Mouse (Mus musculus) midbrain, embryonic 10.5 days (tissue): ENCODE results near the gene Slc45a3. TPM values are rescaled to one million over a fixed set of nuclear protein-coding genes. Genes with fewer than 3 reads are reported as not detected.

ENCODE experiments used
- DNase-seq: peaks from one replicate; pipeline ENCODE4 v3.0.0-alpha.2; 2017; ENCODE audit warnings: low spot score
- H3K27ac ChIP-seq: fragments of 300-500 bp; sonication (generic); replicated peaks from 2 replicates; pipeline ENCODE4 v1.5.1; 2016; ENCODE audit warnings: mild to moderate bottlenecking
- H3K27me3 ChIP-seq: fragments of 300-500 bp; sonication (generic); 2 replicates; pipeline ENCODE4 v1.6.1; 2016; ENCODE audit warnings: low read depth, mild to moderate bottlenecking; ENCODE audit not compliant: poor library complexity, severe bottlenecking
- H3K36me3 ChIP-seq: fragments of 300-500 bp; sonication (generic); 2 replicates; pipeline ENCODE4 v1.6.1; 2016; ENCODE audit warnings: mild to moderate bottlenecking, moderate library complexity
- H3K4me1 ChIP-seq: fragments of 300-500 bp; sonication (generic); 2 replicates; pipeline ENCODE4 v1.6.1; 2016
- H3K4me3 ChIP-seq: fragments of 300-500 bp; sonication (generic); 2 replicates; pipeline ENCODE4 v1.5.1; 2016; ENCODE audit warnings: mild to moderate bottlenecking, moderate library complexity
- H3K9me3 ChIP-seq: fragments of 300-500 bp; sonication (generic); replicated peaks from 2 replicates; pipeline ENCODE4 v1.6.1; 2016; ENCODE audit warnings: mild to moderate bottlenecking
- WGBS: fragments of 180-500 bp; shearing (Covaris S2); methylation state at CpG from one replicate; pipeline ENCODE4 v1.1.7; 2016; 5-methylcytosine and 5-hydroxymethylcytosine counted together
- polyA plus RNA-seq: library from polyadenylated mRNA; unstranded; fragments of >200 nt; fragmentation: Nextera tagmentation; extraction: Ambion mirVana; gene quantifications from 2 replicates; pipeline ENCODE4 v1.2.1, GENCODE M21; 2016

Slc45a3 gene
- polyA plus RNA-seq, 1 experiment from 2014 or later = 18.6 TPM

- Histone ChIP-seq H3K4me3 (no peak overlapping the region), H3K27me3 (no peaks in the 10 kb centered on the region), H3K36me3 (no peaks in the 10 kb centered on the region), H3K4me1 (peaks cover 25% of the 10 kb centered on the region), H3K27ac (no peak overlapping the region), H3K9me3 (no peaks in the 10 kb centered on the region)
- DNase-seq = no peak
- 90% methylated on average over 11 of the region's 11 CpGs for WGBS
These were observed 16.1 kb upstream of the Slc45a3 start for GRCm38 (mm10) chr1:131946462-131947215.

- no peak for DNase-seq
- H3K9me3 ChIP-seq = no peaks in the 10 kb centered on the region
- no peaks in the 10 kb centered on the region for H3K27me3 ChIP-seq
- no peak overlapping the region for H3K4me3 ChIP-seq
- peak overlapping the region; percentile 47 for H3K27ac ChIP-seq
- H3K4me1 ChIP-seq = peaks cover 27% of the 10 kb centered on the region
- H3K36me3 ChIP-seq = no peaks in the 10 kb centered on the region
- 23% methylated on average over 1 of the region's 1 CpGs for WGBS
These were observed 14.7 kb upstream of the Slc45a3 start for GRCm38 (mm10) chr1:131947997-131948525.

- H3K4me3 ChIP-seq = no peak overlapping the region
- 0 out of 2 replicates have a peak, but pooled peaks cover 12% of the 10 kb centered on the region for H3K27me3 ChIP-seq
- H3K27ac ChIP-seq = peak overlapping the region; percentile 42; the same call in 1 of the 2 replicates
- 86% methylated on average over 12 of the region's 12 CpGs for WGBS
- H3K36me3 ChIP-seq = no peaks in the 10 kb centered on the region
- DNase-seq = no peak
- no peaks in the 10 kb centered on the region for H3K9me3 ChIP-seq
- H3K4me1 ChIP-seq = peaks cover 39% of the 10 kb centered on the region
These were observed 8.4 kb upstream of the Slc45a3 start for GRCm38 (mm10) chr1:131954242-131954865.

- Histone ChIP-seq H3K4me1 (peaks cover 39% of the 10 kb centered on the region), H3K4me3 (no peak overlapping the region), H3K36me3 (no peaks in the 10 kb centered on the region), H3K27me3 (peaks cover 19% of the 10 kb centered on the region), H3K27ac (peak overlapping the region; percentile 42; the same call in 1 of the 2 replicates), H3K9me3 (no peaks in the 10 kb centered on the region)
- 62% methylated on average over 3 of the region's 3 CpGs for WGBS
- DNase-seq = no peak
These were observed 7.5 kb upstream of the Slc45a3 start for GRCm38 (mm10) chr1:131955131-131955757.

GRCm38 (mm10) chr1:131957416-131957815, 5.4 kb upstream of the Slc45a3 start:
- no peaks in the 10 kb centered on the region for H3K36me3 ChIP-seq
- no peak for DNase-seq
- 89% methylated on average over 5 of the region's 5 CpGs for WGBS
- H3K4me3 ChIP-seq = no peak overlapping the region
- peaks cover 40% of the 10 kb centered on the region for H3K27me3 ChIP-seq
- H3K4me1 ChIP-seq = peaks cover 51% of the 10 kb centered on the region
- H3K9me3 ChIP-seq = no peaks in the 10 kb centered on the region
- peak overlapping the region; percentile 33; the same call in 1 of the 2 replicates for H3K27ac ChIP-seq

- H3K27me3 ChIP-seq = peaks cover 67% of the 10 kb centered on the region
- H3K27ac ChIP-seq = no peak overlapping the region; the same call in 1 of the 2 replicates
- peaks cover 64% of the 10 kb centered on the region for H3K4me1 ChIP-seq
- no peaks in the 10 kb centered on the region for H3K9me3 ChIP-seq
- H3K4me3 ChIP-seq = no peak overlapping the region
- 65% methylated on average over 2 of the region's 2 CpGs for WGBS
- no peaks in the 10 kb centered on the region for H3K36me3 ChIP-seq
- DNase-seq = no peak
These were observed 1.8 kb upstream of the Slc45a3 start for GRCm38 (mm10) chr1:131961004-131961403.

GRCm38 (mm10) chr1:131963085-131963951, 551 bp downstream of the Slc45a3 start:
- Histone ChIP-seq H3K9me3 (no peaks in the 10 kb centered on the region), H3K27ac (peak overlapping the region; percentile 93), H3K36me3 (no peaks in the 10 kb centered on the region), H3K27me3 (peaks cover 81% of the 10 kb centered on the region), H3K4me3 (peak overlapping the region; percentile 95), H3K4me1 (peaks cover 71% of the 10 kb centered on the region)
- under 1% methylated on average over 76 of the region's 76 CpGs for WGBS
- DNase-seq = peak; percentile 49

- H3K4me1 ChIP-seq = peaks cover 79% of the 10 kb centered on the region
- peak overlapping the region; percentile 95 for H3K4me3 ChIP-seq
- H3K27ac ChIP-seq = peak overlapping the region; percentile 93
- no peak for DNase-seq
- H3K9me3 ChIP-seq = no peaks in the 10 kb centered on the region
- WGBS = 15% methylated on average over 5 of the region's 5 CpGs
- no peaks in the 10 kb centered on the region for H3K36me3 ChIP-seq
- H3K27me3 ChIP-seq = peaks cover 83% of the 10 kb centered on the region
These were observed 1.3 kb downstream of the Slc45a3 start for GRCm38 (mm10) chr1:131964100-131964499.

GRCm38 (mm10) chr1:131964580-131964979, 1.8 kb downstream of the Slc45a3 start:
- Histone ChIP-seq H3K9me3 (no peaks in the 10 kb centered on the region), H3K4me1 (peaks cover 83% of the 10 kb centered on the region), H3K4me3 (peak overlapping the region; percentile 95), H3K27ac (peak overlapping the region; percentile 93), H3K36me3 (no peaks in the 10 kb centered on the region), H3K27me3 (peaks cover 84% of the 10 kb centered on the region)
- DNase-seq = no peak
- WGBS = 66% methylated on average over 7 of the region's 7 CpGs

- WGBS = 49% methylated on average over 5 of the region's 5 CpGs
- Histone ChIP-seq H3K27me3 (peaks cover 72% of the 10 kb centered on the region), H3K27ac (peak overlapping the region; percentile 95), H3K36me3 (no peaks in the 10 kb centered on the region), H3K4me3 (peak overlapping the region; percentile 95), H3K4me1 (peaks cover 95% of the 10 kb centered on the region), H3K9me3 (no peaks in the 10 kb centered on the region)
- no peak for DNase-seq
These were observed 3.1 kb downstream of the Slc45a3 start for GRCm38 (mm10) chr1:131965818-131966217.

GRCm38 (mm10) chr1:131967336-131967735, 4.6 kb downstream of the Slc45a3 start:
- Histone ChIP-seq H3K27me3 (peaks cover 56% of the 10 kb centered on the region), H3K36me3 (no peaks in the 10 kb centered on the region), H3K9me3 (no peaks in the 10 kb centered on the region), H3K4me3 (peak overlapping the region; percentile 95; the same call in 1 of the 2 replicates), H3K27ac (peak overlapping the region; percentile 95), H3K4me1 (peaks cover 100% of the 10 kb centered on the region)
- DNase-seq = no peak
- 79% methylated on average over 7 of the region's 7 CpGs for WGBS

GRCm38 (mm10) chr1:131968556-131968955, 5.8 kb downstream of the Slc45a3 start:
- no peaks in the 10 kb centered on the region for H3K36me3 ChIP-seq
- WGBS = 25% methylated on average over 3 of the region's 3 CpGs
- peak overlapping the region; percentile 0; the same call in 1 of the 2 replicates for H3K4me3 ChIP-seq
- peaks cover 44% of the 10 kb centered on the region for H3K27me3 ChIP-seq
- no peak for DNase-seq
- H3K4me1 ChIP-seq = peaks cover 100% of the 10 kb centered on the region
- no peaks in the 10 kb centered on the region for H3K9me3 ChIP-seq
- H3K27ac ChIP-seq = peak overlapping the region; percentile 95
